Mouse (Mus musculus) adrenal gland, adult 2 months (tissue): ENCODE data around the gene Spata3. TPM values are rescaled to one million over a fixed set of nuclear protein-coding genes. Genes with fewer than 3 reads are reported as not detected.

Experiments used
- polyA plus RNA-seq: library from polyadenylated mRNA; depleted of rRNA; stranded (reverse); fragments of >200 nt; gene quantifications from 2 replicates; pipeline ENCODE4 v1.2.3, GENCODE M21; 2012; rRNA removed
- total RNA-seq, 2 experiments: library from RNA; stranded (reverse); gene quantifications; 2 replicates each; pipeline ENCODE4 v1.2.3; 2021

The Spata3 gene
- total and polyA plus RNA-seq, 3 experiments = not detected

Other genes starting within 250 kb of the Spata3 start
- gene A630001G21Rik, start 238.2 kb upstream of the Spata3 start, total RNA-seq = under 1 TPM; 0.86 to 0.97 TPM
- 0.83 and 2.3 TPM in 2 replicates for gene A630001G21Rik, start 238.2 kb upstream of the Spata3 start, polyA plus RNA-seq
- gene Cab39, start 223.4 kb upstream of the Spata3 start, total RNA-seq = 100 to 1,000 TPM; 124 TPM
- gene Cab39, start 223.4 kb upstream of the Spata3 start, polyA plus RNA-seq = 48.0 and 48.6 TPM in 2 replicates
- 100 to 1,000 TPM; 549 to 588 TPM for gene Itm2c, start 122.5 kb upstream of the Spata3 start, total RNA-seq
- 777 and 999 TPM in 2 replicates for gene Itm2c, start 122.5 kb upstream of the Spata3 start, polyA plus RNA-seq
- under 1 TPM in 1 of 2 experiments, not detected in 1; 0.24 TPM for gene 4933407L21Rik, start 88.3 kb upstream of the Spata3 start, total RNA-seq
- gene 4933407L21Rik, start 88.3 kb upstream of the Spata3 start, polyA plus RNA-seq = 0.10 TPM in 1 of 2 replicates, not detected in the other
- 1 to 10 TPM; 4.3 to 4.4 TPM for gene Gpr55, start 55.8 kb upstream of the Spata3 start, total RNA-seq
- 0.98 and 1.2 TPM in 2 replicates for gene Gpr55, start 55.8 kb upstream of the Spata3 start, polyA plus RNA-seq
- gene 2810459M11Rik, start 29.0 kb downstream of the Spata3 start, total RNA-seq = under 1 TPM; 0.12 to 0.21 TPM
- 0.07 and 0.25 TPM in 2 replicates for gene 2810459M11Rik, start 29.0 kb downstream of the Spata3 start, polyA plus RNA-seq
- 100 to 1,000 TPM; 123 to 128 TPM for gene Psmd1, start 47.6 kb downstream of the Spata3 start, total RNA-seq
- 19.9 and 27.6 TPM in 2 replicates for gene Psmd1, start 47.6 kb downstream of the Spata3 start, polyA plus RNA-seq
- gene Htr2b, start 95.2 kb downstream of the Spata3 start, total RNA-seq = under 1 TPM; 0.14 TPM
- gene Htr2b, start 95.2 kb downstream of the Spata3 start, polyA plus RNA-seq = 0.25 TPM in 1 of 2 replicates, not detected in the other
- gene Gm21972, start 116.8 kb downstream of the Spata3 start, total RNA-seq = 1 to 10 TPM; 6.9 to 9.4 TPM
- 0.30 TPM in 1 of 2 replicates, not detected in the other for gene Gm21972, start 116.8 kb downstream of the Spata3 start, polyA plus RNA-seq
- gene Armc9, start 138.0 kb downstream of the Spata3 start, total RNA-seq = 10 to 100 TPM in 1 of 2 experiments, 1 to 10 TPM in 1; 8.1 to 10.9 TPM
- 2.8 and 3.6 TPM in 2 replicates for gene Armc9, start 138.0 kb downstream of the Spata3 start, polyA plus RNA-seq